Mouse (Mus musculus): Measurements from ENCODE around the gene Psd.

Gene Psd

GRCm38 (mm10) chr19:46326756-46327305 is at the start of gene Psd:
Gene Psd (minus strand): TSS chr19:46327156.
- DNase-seq (ENCODE audit: low spot score), result peak; percentile 49

DNA sequence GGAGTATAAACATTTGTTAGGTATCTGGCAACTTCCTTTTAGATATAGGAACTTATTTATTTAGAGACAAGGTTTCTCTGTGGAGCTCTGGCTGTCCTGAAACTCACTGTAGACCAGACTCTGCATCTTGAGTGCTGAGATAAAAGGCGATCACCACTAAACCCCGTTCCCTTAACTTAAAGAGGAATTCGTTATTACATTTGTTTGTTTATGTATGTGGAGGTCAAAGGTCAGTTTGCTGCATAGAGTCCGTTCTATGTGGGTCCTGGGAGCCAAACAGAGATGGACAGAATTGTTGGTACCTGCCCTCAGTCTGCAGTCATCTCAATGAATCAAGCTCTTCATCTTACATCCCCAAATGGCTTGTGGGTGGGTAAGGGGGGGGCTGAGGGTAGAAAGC is 48.9 kb upstream of the Psd start:
- no peak for DNase-seq (ENCODE audit: low spot score)

- no peak for DNase-seq (ENCODE audit: low spot score)
These were observed 48.5 kb upstream of the Psd start for GRCm38 (mm10) chr19:46375489-46375888.

DNA sequence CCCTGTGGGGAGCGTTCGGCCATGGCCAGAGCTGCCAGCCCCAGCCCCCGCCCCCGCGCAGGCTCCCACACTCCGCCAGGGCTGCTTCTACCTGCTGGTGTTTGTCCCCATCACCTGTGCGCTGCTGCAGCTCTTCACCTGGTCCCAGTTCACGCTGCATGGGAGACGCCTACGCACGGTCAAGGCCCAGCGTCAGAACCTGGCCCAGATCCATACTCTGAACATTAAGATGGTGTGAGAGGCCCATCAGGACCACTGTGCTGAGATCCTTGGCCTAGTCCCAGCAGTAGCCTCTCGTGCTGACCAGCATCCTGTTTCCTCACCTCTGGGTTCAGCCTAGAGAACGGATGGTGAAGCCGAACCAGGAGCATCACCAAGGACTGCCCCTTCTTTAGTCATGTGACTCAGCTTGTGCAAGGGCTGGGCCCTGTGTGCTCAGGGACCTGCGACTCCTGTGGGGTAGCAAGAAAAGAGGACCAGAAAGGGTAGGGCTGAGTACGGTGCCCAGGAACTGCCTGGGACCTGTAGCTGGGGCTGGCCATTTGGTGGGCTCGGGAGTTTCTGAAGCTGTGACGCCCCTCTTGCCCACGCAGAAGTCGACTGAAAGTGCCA is 47.6 kb upstream of the Psd start:
- no peak for DNase-seq (ENCODE audit: low spot score)

DNA sequence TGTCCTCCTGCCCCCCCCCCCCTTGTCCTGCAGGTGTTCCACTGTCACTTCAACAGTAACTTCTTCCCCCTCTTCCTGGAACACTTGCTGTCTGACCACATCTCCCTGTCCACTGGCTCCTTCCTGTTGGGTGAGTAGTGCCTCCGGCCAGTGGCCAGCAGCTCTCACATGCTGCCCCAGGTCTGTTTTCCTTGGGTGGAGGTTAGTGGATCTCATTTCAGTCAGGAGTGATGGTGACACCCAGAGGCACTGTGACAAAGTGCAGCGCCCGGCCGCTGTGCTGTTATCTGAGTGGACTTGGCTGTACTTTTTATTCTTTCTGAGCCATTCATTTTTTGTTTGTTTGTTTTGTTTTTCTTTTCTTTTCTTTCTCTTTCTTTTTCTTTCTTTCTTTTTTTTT is 42.2 kb upstream of the Psd start:
- DNase-seq (ENCODE audit: low spot score), result peak; percentile 78

GRCm38 (mm10) chr19:46367798-46368590 is 41.0 kb upstream of the Psd start:
- DNase-seq (ENCODE audit: low spot score), result no peak

- no peak for DNase-seq (ENCODE audit: low spot score)
These were observed 36.5 kb upstream of the Psd start for GRCm38 (mm10) chr19:46363294-46364009.

DNA sequence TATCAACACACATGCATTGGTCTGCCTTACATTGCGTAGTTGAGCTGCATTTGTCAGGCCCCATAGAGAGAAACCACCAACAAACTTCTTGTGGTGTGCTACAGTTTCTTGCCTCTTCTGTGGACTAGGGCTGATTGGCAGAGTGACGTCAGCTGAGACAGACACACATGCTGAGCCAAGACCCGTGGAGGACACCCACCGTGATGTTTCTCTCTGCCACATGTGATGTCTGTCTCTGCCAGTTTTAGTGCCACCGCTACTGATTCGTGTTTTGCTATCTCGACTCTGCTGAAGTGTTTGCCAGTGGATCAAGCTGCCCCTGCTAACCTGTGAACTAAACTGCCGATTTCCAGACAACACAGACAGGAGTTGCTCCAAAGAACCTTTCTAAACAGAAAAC is 35.1 kb upstream of the Psd start:
- no peak for DNase-seq (ENCODE audit: low spot score)

GRCm38 (mm10) chr19:46358381-46358780 is 31.4 kb upstream of the Psd start:
- no peak for DNase-seq (ENCODE audit: low spot score)

DNA sequence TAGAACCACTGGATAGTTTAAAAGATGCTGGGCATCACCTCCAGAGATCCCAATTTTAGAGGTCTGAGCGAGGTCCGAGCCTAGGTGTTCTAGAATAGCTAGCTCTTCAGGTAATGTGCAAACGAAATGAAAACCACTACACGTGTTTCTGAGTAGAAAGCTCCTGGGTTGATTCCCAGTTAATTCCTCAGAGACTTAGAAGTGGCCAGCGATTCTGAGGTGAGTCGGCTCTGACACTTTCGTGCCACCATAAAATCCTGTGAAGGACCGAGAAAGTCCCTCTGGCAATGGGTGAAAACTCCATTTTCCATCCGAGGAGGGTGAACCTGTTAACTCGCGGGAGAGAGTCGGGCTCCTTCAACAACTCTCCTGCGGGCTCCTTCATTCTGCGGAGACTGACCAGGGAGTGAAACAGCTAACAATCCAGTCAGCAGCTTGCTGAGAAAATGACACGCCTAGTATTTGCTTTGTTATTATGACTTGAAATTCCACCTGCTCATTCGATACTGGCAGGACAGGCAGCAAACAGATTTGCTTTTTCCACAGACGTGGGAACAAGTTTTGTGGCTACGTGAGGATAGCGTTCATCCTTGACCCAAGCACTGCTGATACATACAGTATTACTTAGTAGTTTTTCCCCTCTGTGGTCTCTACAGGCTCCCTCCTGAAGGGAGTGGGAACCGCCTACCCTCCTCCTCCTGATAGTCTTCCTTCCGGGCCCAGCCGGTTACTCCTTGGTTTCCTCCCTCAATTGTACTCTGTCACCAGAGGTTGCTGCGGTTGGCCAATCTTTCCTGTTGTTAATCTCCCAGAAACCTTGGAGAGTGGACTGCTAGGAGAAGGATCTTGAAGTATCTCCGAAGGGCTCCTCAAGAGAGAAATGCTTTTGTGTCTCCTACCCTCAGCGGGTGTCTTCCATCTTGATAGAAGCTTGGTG is 30.7 kb upstream of the Psd start:
- no peak for DNase-seq (ENCODE audit: low spot score)

DNA sequence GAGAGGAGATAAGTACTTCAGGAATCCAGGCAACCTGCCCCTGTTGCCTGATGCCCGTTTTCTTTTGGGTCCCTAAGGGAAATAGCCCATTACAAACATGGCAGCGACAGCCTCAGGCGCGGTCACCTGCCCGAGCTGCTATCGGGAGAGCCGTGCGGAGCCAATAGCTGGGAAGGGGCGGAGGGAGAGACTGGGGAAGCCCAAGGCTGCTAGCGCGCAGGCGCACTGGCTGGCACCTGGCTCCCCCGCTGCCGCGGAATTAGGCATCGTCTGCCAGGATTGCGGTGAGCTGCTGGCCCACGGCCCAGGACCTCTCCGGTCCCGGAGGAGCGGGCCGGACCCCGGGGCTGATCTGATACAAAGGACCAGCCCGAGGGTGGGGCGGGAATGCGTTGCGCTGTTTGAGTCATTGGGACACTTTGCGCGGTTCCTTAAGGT is 29.8 kb upstream of the Psd start:
- peak; percentile 93 for DNase-seq (ENCODE audit: low spot score)

- no peak for DNase-seq (ENCODE audit: low spot score)
These were observed 23.4 kb upstream of the Psd start, which contains the start of gene 2310034G01Rik for GRCm38 (mm10) chr19:46350168-46350932. Gene 2310034G01Rik (minus strand): TSS chr19:46350302.

DNA sequence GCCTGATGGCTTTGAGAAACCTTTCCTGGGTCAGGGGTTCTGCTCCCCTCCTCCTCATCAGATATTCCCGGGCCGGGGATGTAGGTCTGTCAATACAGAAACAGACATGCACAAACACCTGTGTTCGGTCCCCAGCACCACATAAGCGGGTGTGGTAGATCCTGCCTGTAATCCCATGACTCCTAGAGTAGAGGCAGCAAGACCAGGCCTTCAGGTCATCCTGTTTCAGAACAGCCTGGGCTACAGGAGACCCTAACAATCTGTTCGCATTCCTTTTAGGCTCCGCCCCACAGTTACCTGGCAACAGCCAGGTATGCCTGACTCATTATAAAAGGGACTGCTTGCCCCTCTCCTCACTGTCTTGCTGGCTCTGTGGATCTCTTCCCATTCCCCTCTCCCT is 22.6 kb upstream of the Psd start:
- no peak for DNase-seq (ENCODE audit: low spot score)

DNA sequence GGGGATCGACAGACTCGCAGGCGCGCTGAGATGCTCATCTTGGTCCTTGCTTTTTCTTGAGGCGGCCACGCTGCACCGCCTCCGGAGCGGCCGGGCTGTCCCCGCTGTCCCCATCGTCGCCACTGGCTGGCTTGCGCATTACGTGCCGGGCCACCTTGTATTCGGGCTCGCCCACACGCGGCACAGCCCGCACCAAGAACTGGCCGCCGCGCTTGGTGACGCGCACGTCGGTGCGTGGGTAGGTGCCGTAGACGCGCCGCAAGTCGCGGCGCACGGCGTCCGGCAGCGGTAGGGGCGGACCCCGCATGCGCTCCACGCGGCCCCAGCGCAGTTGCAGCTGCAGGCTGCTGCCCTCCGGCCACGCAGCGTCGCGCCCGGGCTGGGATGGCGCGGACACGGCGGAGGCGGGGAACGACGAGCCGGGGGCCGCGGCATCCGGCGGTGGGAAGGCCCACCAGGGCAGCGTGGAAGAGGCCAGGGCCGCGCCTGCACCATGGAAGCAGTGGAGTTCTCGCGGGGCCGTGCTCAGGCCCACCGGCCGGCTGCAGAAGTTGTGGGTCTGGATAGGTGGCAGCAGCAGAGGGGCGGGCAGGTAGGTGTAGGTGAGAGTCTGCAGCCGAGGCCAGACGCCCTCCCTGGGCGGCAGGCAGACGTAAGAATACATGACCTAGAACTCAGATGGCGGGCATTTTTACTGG is 22.0 kb upstream of the Psd start:
- peak; percentile 80 for DNase-seq (ENCODE audit: low spot score)

GRCm38 (mm10) chr19:46347936-46348668 is 21.1 kb upstream of the Psd start:
- DNase-seq (ENCODE audit: low spot score), result peak; percentile 35

GRCm38 (mm10) chr19:46347146-46347545 is 20.2 kb upstream of the Psd start:
- DNase-seq (ENCODE audit: low spot score), result no peak

DNA sequence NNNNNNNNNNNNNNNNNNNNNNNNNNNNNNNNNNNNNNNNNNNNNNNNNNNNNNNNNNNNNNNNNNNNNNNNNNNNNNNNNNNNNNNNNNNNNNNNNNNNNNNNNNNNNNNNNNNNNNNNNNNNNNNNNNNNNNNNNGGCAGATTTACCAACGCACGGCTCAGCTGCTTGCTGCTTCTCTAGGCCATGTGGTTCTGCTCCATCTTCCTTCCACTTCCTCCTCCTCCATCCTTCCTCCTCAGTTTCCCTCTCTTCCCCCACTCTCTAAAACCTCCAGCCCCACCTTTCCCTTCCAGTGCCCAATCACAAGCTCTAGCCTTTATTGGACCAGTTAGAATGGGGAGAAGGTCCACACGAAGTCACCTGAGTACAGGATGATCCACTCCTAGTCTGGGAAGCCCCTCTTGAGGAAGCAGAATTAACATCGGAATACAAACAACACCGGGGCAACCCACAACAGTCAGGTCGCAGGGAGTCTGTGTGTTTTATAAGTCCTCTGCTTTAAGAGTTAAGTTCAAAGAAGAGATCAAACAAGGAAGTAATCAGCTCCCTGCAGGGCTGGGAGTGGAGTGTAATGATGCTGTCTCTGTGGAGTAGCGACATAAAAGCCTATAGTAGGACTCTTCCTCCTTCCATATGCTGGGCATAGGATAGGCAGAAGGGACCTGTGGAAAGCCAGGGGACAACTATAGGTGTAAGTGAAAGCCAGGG is 17.9 kb upstream of the Psd start:
- no peak for DNase-seq (ENCODE audit: low spot score)

DNA sequence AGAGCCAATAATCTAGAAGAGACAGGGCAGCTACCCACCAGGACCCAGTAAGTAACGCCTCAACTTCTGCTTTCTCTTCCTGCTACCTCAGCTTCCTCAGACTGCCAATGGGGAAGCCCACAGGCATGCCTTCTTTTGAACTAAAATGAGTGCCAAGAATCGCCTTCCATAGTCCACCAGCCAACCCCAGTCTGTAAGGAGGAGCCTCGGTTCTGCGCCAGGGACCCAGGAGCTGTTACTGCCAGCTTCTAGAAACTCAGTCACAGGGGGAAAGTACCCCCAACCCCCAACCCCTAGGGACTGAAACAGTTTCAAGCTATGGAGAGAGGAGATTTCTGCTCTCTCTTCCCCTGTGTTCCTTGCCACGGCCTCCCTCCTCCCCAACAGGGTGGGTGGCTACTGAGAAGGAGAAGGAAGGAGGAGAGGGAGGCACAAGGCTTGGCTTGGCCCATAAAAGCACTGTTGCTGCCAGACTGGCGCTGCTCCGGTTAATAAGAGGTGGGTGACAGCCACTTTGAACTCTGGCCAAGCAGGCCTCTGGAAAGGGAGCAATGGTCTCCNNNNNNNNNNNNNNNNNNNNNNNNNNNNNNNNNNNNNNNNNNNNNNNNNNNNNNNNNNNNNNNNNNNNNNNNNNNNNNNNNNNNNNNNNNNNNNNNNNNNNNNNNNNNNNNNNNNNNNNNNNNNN is 12.5 kb upstream of the Psd start:
- no peak for DNase-seq (ENCODE audit: low spot score)
